Mouse (Mus musculus) forebrain, embryonic 16.5 days (tissue): ENCODE results near the gene Nrarp. TPM values are rescaled to one million over a fixed set of nuclear protein-coding genes. Genes with fewer than 3 reads are reported as not detected.
A peak's percentile ranks its signal among the peaks of the same experiment; 100 is the strongest.

Experiments used
- ATAC-seq: fragments of 200-750 bp; cut with Nextera tagmentation; 2 replicates; pipeline ENCODE4 v1.8.0; 2017; ENCODE audit warnings: mild to moderate bottlenecking, moderate library complexity
- H3K27ac ChIP-seq: fragments of 300-500 bp; sonication (generic); 2 replicates; pipeline ENCODE4 v1.5.1; 2014; ENCODE audit warnings: low read length, control low read depth
- H3K27me3 ChIP-seq: fragments of 300-500 bp; sonication (generic); replicated peaks from 2 replicates; pipeline ENCODE4 v1.6.1; 2014; ENCODE audit warnings: low read length; ENCODE audit not compliant: control insufficient read depth, insufficient read depth
- H3K36me3 ChIP-seq: fragments of 300-500 bp; sonication (generic); 2 replicates; pipeline ENCODE4 v1.6.1; 2014; ENCODE audit not compliant: control insufficient read depth, insufficient read depth
- H3K4me1 ChIP-seq: fragments of 300-500 bp; sonication (generic); replicated peaks from 2 replicates; pipeline ENCODE4 v1.6.1; 2014; ENCODE audit warnings: low read length; ENCODE audit not compliant: control insufficient read depth, insufficient read depth
- H3K4me2 ChIP-seq: fragments of 300-500 bp; sonication (generic); 2 replicates; pipeline ENCODE4 v1.6.1; 2014; ENCODE audit warnings: mild to moderate bottlenecking, low read length, control low read depth
- H3K4me3 ChIP-seq: fragments of 300-500 bp; sonication (generic); replicated peaks from 2 replicates; pipeline ENCODE4 v1.5.1; 2014; ENCODE audit warnings: mild to moderate bottlenecking, low read length, control low read depth
- H3K9ac ChIP-seq: fragments of 300-500 bp; sonication (generic); replicated peaks from 2 replicates; pipeline ENCODE4 v1.6.1; 2014; ENCODE audit warnings: low read depth, low read length, control low read depth
- H3K9me3 ChIP-seq: fragments of 300-500 bp; sonication (generic); 2 replicates; pipeline ENCODE4 v1.6.1; 2016; ENCODE audit warnings: low read length; ENCODE audit not compliant: control insufficient read depth
- WGBS: fragments of 180-500 bp; shearing (Covaris S2); extraction: QIAGEN DNeasy Blood & Tissue Kit; methylation state at CpG from one replicate; pipeline ENCODE4 v1.1.7; 2014; 5-methylcytosine and 5-hydroxymethylcytosine counted together
- polyA plus RNA-seq: library from polyadenylated mRNA; unstranded; fragments of >200 nt; fragmentation: Nextera tagmentation; extraction: Ambion mirVana; gene quantifications from 2 replicates; pipeline ENCODE4 v1.2.1, GENCODE M21; 2015

Gene Nrarp
- polyA plus RNA-seq, 1 experiment from 2014 or later = 15.8 TPM

- no peak for ATAC-seq
- Histone ChIP-seq H3K4me2 (no peak overlapping the region), H3K9me3 (no peaks in the 10 kb centered on the region), H3K4me1 (peaks cover 26% of the 10 kb centered on the region), H3K36me3 (no peaks in the 10 kb centered on the region), H3K27ac (no peak overlapping the region), H3K4me3 (no peak overlapping the region), H3K9ac (no peak overlapping the region), H3K27me3 (no peaks in the 10 kb centered on the region)
- 86% methylated on average over 6 of the region's 6 CpGs for WGBS
Observed at GRCm38 (mm10) chr2:25187841-25188240, 7.3 kb downstream of the Nrarp start.

DNA sequence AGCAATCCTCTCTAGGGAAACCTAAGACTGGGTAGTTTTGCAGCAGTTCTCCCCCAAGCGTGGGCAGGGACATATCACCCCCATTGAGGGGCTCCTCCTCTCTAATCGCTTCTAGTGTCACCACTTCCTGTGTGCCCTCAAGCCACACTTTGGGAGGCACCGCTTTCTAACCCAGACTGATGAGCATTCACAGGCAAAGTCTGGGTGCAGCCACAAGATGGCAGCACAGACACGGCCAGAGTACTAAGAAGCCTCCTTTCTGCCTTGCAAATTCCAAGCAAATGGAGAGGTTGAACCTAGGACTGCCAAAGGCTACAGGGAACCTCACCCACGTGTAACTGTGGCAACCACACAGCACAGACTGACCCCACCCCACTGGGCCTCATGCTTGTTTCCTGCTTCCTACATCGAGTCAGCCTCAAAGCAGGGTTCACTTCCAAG lies 12.8 kb downstream of the Nrarp start:
- H3K36me3 ChIP-seq = no peaks in the 10 kb centered on the region
- H3K27me3 ChIP-seq = peaks cover 21% of the 10 kb centered on the region
- H3K9me3 ChIP-seq = no peaks in the 10 kb centered on the region
- H3K4me3 ChIP-seq = no peak overlapping the region
- no peak overlapping the region for H3K9ac ChIP-seq
- whole genome bisulfite sequencing = under 1% methylated on average over 6 of the region's 6 CpGs
- no peak overlapping the region for H3K27ac ChIP-seq
- H3K4me2 ChIP-seq = no peak overlapping the region
- H3K4me1 ChIP-seq = peaks cover 3% of the 10 kb centered on the region; the same call in 1 of the 2 replicates
- peak; percentile 73 for ATAC-seq

DNA sequence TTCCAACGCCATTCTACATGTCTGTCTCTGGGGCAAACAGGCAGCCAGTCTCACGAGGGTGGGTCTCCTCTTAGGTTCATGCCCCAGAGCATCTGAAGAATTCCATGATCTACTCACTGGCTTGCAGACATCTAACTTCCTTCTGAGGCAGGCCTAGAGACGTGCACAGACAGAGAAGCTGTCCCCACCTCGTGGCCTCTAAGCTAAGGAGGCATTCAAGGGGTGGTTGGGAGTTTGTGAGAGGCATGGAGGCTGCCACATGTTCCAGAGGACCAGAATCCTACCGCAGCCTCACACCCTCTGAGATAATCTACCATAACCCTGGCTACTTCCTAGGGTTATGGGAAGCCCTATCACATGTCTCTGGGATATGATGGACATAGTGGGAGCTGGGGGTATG lies 13.4 kb downstream of the Nrarp start:
- no peak overlapping the region for H3K9ac ChIP-seq
- no peak overlapping the region for H3K4me2 ChIP-seq
- ATAC-seq = no peak
- WGBS = 80% methylated on average over 5 of the region's 5 CpGs
- H3K9me3 ChIP-seq = no peaks in the 10 kb centered on the region
- no peak overlapping the region for H3K27ac ChIP-seq
- no peak overlapping the region for H3K4me3 ChIP-seq
- peaks cover 21% of the 10 kb centered on the region for H3K27me3 ChIP-seq
- peaks cover 3% of the 10 kb centered on the region; the same call in 1 of the 2 replicates for H3K4me1 ChIP-seq
- no peaks in the 10 kb centered on the region for H3K36me3 ChIP-seq

DNA sequence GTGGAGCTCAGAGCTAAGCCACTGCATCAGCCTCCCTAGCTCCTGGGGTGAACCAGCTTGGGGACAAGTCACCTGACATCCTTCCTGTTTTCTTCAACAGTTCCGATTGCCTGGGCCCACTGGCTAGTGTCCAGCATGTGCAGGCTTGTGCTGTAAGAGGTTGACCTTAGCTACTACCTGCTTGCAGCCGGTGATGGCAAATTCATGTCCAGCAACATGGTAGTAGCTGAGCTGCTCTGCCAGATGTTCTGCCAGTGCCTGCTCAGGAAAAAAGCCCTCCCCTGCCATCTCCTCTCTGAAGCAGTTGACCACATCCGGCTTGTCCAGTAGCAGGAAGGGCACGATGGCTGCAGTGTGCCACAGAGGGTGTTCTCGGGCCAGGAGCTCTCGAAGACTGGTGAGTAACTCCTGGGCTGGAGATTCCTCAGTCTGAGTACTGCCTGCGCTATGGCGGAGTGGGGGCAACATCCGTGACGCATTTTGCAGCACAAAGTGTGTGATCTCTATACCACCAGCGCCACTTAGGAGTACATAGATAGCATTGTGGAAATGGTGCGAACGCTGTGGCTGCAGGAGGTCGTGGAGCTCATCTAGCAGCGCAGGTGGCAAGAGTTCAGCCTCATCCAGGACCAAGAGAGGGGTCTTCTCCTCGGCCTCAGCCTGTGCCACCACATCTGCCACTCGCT lies 14.1 kb downstream of the Nrarp start:
- peaks cover 3% of the 10 kb centered on the region; the same call in 1 of the 2 replicates for H3K4me1 ChIP-seq
- ATAC-seq = no peak
- peaks cover under 1% of the 10 kb centered on the region for H3K36me3 ChIP-seq
- WGBS = 85% methylated on average over 17 of the region's 17 CpGs
- H3K9me3 ChIP-seq = no peaks in the 10 kb centered on the region
- H3K27me3 ChIP-seq = peaks cover 21% of the 10 kb centered on the region
- no peak overlapping the region for H3K4me3 ChIP-seq
- no peak overlapping the region for H3K9ac ChIP-seq
- H3K27ac ChIP-seq = no peak overlapping the region
- no peak overlapping the region for H3K4me2 ChIP-seq

GRCm38 (mm10) chr2:25195211-25196156 lies 14.9 kb downstream of the Nrarp start:
- Histone ChIP-seq H3K9me3 (no peaks in the 10 kb centered on the region), H3K27ac (no peak overlapping the region), H3K36me3 (peaks cover 9% of the 10 kb centered on the region), H3K4me1 (peaks cover 3% of the 10 kb centered on the region; the same call in 1 of the 2 replicates), H3K27me3 (peaks cover 21% of the 10 kb centered on the region), H3K4me3 (no peak overlapping the region), H3K9ac (no peak overlapping the region), H3K4me2 (0 out of 2 replicates have a peak overlapping the region, but pooled peaks have one; percentile 7)
- WGBS = 22% methylated on average over 55 of the region's 55 CpGs
- ATAC-seq = no peak

DNA sequence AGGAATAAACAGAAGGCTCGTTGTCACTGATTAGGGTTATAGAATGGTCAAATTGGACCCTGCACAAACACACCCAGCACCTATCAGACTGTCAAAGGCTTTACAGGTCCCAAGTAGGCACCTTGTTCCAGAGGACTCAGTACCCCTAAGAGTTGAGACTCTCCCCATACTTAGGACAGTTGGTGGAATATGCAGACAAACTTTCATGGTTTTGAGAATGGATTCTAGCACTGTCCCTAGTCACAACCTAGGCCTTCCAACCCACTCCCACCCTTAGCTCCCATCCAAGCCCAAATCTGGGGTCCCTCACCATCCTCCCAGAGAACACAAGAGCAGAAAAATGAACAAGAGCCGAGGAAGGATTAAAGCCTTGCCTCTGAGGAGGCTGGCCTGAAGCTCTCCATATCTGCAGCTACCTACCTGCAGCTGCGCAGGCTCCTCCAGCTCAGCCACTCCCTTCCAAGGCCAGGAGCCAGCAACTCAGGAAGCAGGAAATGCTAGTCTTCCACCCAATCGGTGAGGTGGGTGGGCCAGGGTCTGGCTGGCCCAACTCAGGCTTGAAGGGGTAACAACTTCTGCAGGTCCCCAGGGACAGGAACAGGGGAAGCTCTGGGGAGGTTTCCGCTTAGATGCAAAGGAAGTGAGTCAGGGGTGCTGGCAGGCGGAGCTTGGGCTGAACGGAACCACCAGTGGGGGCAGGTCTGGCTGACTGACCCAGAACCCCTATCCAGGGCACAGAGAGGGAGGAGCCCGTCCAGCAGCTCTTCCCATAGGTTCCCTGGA lies 15.8 kb downstream of the Nrarp start, which contains the start of gene Tor4a:
Tor4a (minus strand) TSS at position 715 of the 783 bp plus-strand sequence.
- ATAC-seq = no peak
- peaks cover 3% of the 10 kb centered on the region; the same call in 1 of the 2 replicates for H3K4me1 ChIP-seq
- no peak within 1 kb of the TSS for H3K27ac ChIP-seq
- no peak within 1 kb of the TSS for H3K9ac ChIP-seq
- H3K4me2 ChIP-seq = no peak within 1 kb of the TSS
- peaks cover 13% of the 10 kb centered on the region for H3K36me3 ChIP-seq
- WGBS = 13% methylated on average over 8 of the region's 8 CpGs
- H3K9me3 ChIP-seq = no peaks in the 10 kb centered on the region
- no peak within 1 kb of the TSS for H3K4me3 ChIP-seq
- H3K27me3 ChIP-seq = peaks cover 21% of the 10 kb centered on the region

- H3K36me3 ChIP-seq = peaks cover 14% of the 10 kb centered on the region
- no peaks in the 10 kb centered on the region for H3K9me3 ChIP-seq
- peaks cover 21% of the 10 kb centered on the region for H3K27me3 ChIP-seq
- no peak overlapping the region for H3K4me2 ChIP-seq
- no peak overlapping the region for H3K9ac ChIP-seq
- H3K4me1 ChIP-seq = peaks cover 3% of the 10 kb centered on the region; the same call in 1 of the 2 replicates
- no peak overlapping the region for H3K27ac ChIP-seq
- no peak for ATAC-seq
- 23% methylated on average over 2 of the region's 2 CpGs for WGBS
- H3K4me3 ChIP-seq = no peak overlapping the region
Observed at GRCm38 (mm10) chr2:25197191-25197590, 16.6 kb downstream of the Nrarp start.

DNA sequence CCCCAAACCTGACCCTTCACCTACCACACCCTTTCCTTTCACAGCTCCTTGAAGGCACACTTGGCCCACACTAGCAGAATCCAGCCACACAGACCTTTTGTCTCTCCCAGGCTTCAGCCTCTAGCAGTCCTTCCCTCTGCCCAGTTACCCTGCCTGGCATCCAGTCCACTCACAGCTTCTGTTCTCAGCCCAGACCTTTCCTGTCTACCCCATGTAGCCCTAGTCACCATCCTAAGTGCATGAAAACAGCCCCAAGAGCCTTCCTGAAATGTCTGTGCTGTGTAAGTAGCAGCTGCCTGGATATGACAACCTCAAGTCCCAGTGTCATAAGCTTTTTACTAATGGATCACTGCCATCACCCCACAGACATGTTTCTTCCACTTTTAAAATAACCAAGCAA lies 17.4 kb downstream of the Nrarp start:
- Histone ChIP-seq H3K36me3 (peaks cover 16% of the 10 kb centered on the region), H3K9ac (no peak overlapping the region), H3K27me3 (peaks cover 21% of the 10 kb centered on the region), H3K4me1 (peaks cover 3% of the 10 kb centered on the region; the same call in 1 of the 2 replicates), H3K4me3 (no peak overlapping the region), H3K9me3 (no peaks in the 10 kb centered on the region), H3K4me2 (no peak overlapping the region), H3K27ac (no peak overlapping the region)
- no peak for ATAC-seq
